9 mouse cellular contexts compared by ENCODE assay signal in genomic region chr6:114071564-114071963, GRCm38 (mm10). TPM values are rescaled to one million over a fixed set of nuclear protein-coding genes. Genes with fewer than 3 reads are reported as not detected.
DNase-seq lines count a peak whose midpoint lies in the region; ATAC-seq and TF ChIP-seq lines count a peak whose summit lies in the region.
"Had no signal": no experiment of that assay in that cellular context is flagged by ENCODE, and none has a peak within 500 bp of the region (broad histone marks: within the 10 kb centered on the region; RNA-seq: fewer than 3 reads in every experiment).

No protein-coding gene starts in this region.

- no peak overlapping the region for H3K27ac ChIP-seq in midbrain, embryonic 10.5 days (replicated peaks)
- H3K27ac ChIP-seq in midbrain, embryonic 16.5 days (ENCODE audit: low read length): no peak overlapping the region
- H3K27ac ChIP-seq in forebrain, postnatal 0 days (ENCODE audit: low read depth, low read length): no peak overlapping the region
- no peak overlapping the region for H3K27ac ChIP-seq in neural tube, embryonic 13.5 days (replicated peaks)
- H3K27ac ChIP-seq: lung, embryonic 15.5 days had no signal

- H3K9me3 ChIP-seq in midbrain, embryonic 10.5 days (replicated peaks): no peaks in the 10 kb centered on the region
- H3K9me3 ChIP-seq in midbrain, embryonic 16.5 days (replicated peaks; ENCODE audit: control insufficient read depth, low read length, poor library complexity, severe bottlenecking): no peaks in the 10 kb centered on the region
- no peaks in the 10 kb centered on the region for H3K9me3 ChIP-seq in forebrain, postnatal 0 days (ENCODE audit: low read length)
- H3K9me3 ChIP-seq in neural tube, embryonic 13.5 days: no peaks in the 10 kb centered on the region
- H3K9me3 ChIP-seq: lung, embryonic 15.5 days had no signal

- peak; percentile 66 for DNase-seq in midbrain, embryonic 10.5 days (ENCODE audit: low spot score)
- peak; percentile 56 for DNase-seq in R1 (ENCODE audit: low read depth, low spot score)
- peak; percentile 77 for DNase-seq in cerebellum, adult 8-10 months
- peak; percentile 83 for DNase-seq in forebrain, postnatal 0 days
- peak; percentile 67 to 70 for DNase-seq in left cerebral cortex, adult 18-20 months (ENCODE audit: low spot score in 2 of 2)
- no peak for DNase-seq in spleen, postnatal 36 days (ENCODE audit: low spot score in 2 of 2)

- H3K36me3 ChIP-seq in midbrain, embryonic 10.5 days: no peaks in the 10 kb centered on the region
- H3K36me3 ChIP-seq in midbrain, embryonic 16.5 days (ENCODE audit: control insufficient read depth, insufficient read depth, low read length): no peaks in the 10 kb centered on the region
- no peaks in the 10 kb centered on the region for H3K36me3 ChIP-seq in forebrain, postnatal 0 days (ENCODE audit: insufficient read depth)
- H3K36me3 ChIP-seq in neural tube, embryonic 13.5 days: no peaks in the 10 kb centered on the region
- H3K36me3 ChIP-seq: lung, embryonic 15.5 days had no signal

- no peak for ATAC-seq in midbrain, embryonic 16.5 days
- peak; percentile 65; the same call in 1 of the 2 replicates for ATAC-seq in forebrain, postnatal 0 days
- 0 out of 2 replicates have a peak, but pooled peaks have one; percentile 23 for ATAC-seq in neural tube, embryonic 13.5 days (ENCODE audit: low read depth)

- no peak overlapping the region for H3K4me2 ChIP-seq in midbrain, embryonic 16.5 days (ENCODE audit: low read length)
- H3K4me2 ChIP-seq in forebrain, postnatal 0 days (ENCODE audit: low read depth): no peak overlapping the region
- H3K4me2 ChIP-seq in neural tube, embryonic 13.5 days: no peak overlapping the region
- H3K4me2 ChIP-seq: lung, embryonic 15.5 days had no signal

- WGBS in midbrain, embryonic 10.5 days: 16% methylated on average over 4 of the region's 4 CpGs
- 3% methylated on average over 4 of the region's 4 CpGs for WGBS in midbrain, embryonic 16.5 days
- WGBS in forebrain, postnatal 0 days: 8% methylated on average over 4 of the region's 4 CpGs
- WGBS in neural tube, embryonic 13.5 days: 3% methylated on average over 4 of the region's 4 CpGs

- H3K4me3 ChIP-seq in midbrain, embryonic 10.5 days: no peak overlapping the region
- H3K4me3 ChIP-seq in midbrain, embryonic 16.5 days (ENCODE audit: low read depth, low read length): no peak overlapping the region
- no peak overlapping the region for H3K4me3 ChIP-seq in forebrain, postnatal 0 days (ENCODE audit: low read depth, low read length)
- no peak overlapping the region for H3K4me3 ChIP-seq in neural tube, embryonic 13.5 days
- H3K4me3 ChIP-seq: lung, embryonic 15.5 days had no signal

- no peak overlapping the region for H3K9ac ChIP-seq in midbrain, embryonic 16.5 days (ENCODE audit: low read depth, low read length)
- H3K9ac ChIP-seq in forebrain, postnatal 0 days: no peak overlapping the region
- H3K9ac ChIP-seq in neural tube, embryonic 13.5 days: no peak overlapping the region
- H3K9ac ChIP-seq: lung, embryonic 15.5 days had no signal

- peaks cover 3% of the 10 kb centered on the region; the same call in 1 of the 2 replicates for H3K27me3 ChIP-seq in midbrain, embryonic 10.5 days (ENCODE audit: low read depth, poor library complexity, severe bottlenecking)
- H3K27me3 ChIP-seq in midbrain, embryonic 16.5 days (ENCODE audit: control insufficient read depth, insufficient read depth, low read depth, low read length): 0 out of 2 replicates have a peak, but pooled peaks cover 2% of the 10 kb centered on the region
- H3K27me3 ChIP-seq in forebrain, postnatal 0 days (ENCODE audit: insufficient read depth, low read length): no peaks in the 10 kb centered on the region
- no peaks in the 10 kb centered on the region for H3K27me3 ChIP-seq in neural tube, embryonic 13.5 days
- H3K27me3 ChIP-seq: lung, embryonic 15.5 days had no signal

- peak; percentile 90 for TF ChIP-seq CTCF in forebrain, postnatal 0 days (IDR thresholded peaks at IDR 0.05; ENCODE audit: low read depth)

- H3K4me1 ChIP-seq in midbrain, embryonic 10.5 days: 0 out of 2 replicates have a peak, but pooled peaks cover 5% of the 10 kb centered on the region
- H3K4me1 ChIP-seq in midbrain, embryonic 16.5 days (ENCODE audit: control insufficient read depth, insufficient read depth, low read length): no peaks in the 10 kb centered on the region
- no peaks in the 10 kb centered on the region for H3K4me1 ChIP-seq in forebrain, postnatal 0 days (ENCODE audit: insufficient read depth)
- H3K4me1 ChIP-seq in neural tube, embryonic 13.5 days (replicated peaks): no peaks in the 10 kb centered on the region
- H3K4me1 ChIP-seq: lung, embryonic 15.5 days had no signal

RNA-seq across cellular contexts. Expression of gene Atp2b2, which starts 29.2 kb away (rescaled TPM):
- polyA plus RNA-seq in midbrain, embryonic 10.5 days (2016; fragmentation: Nextera tagmentation; extraction: Ambion mirVana): 1.1 and 2.1 TPM in 2 replicates
- 26.2 and 27.6 TPM in 2 replicates for polyA plus RNA-seq in midbrain, embryonic 16.5 days (2015; fragmentation: Nextera tagmentation; extraction: Ambion mirVana)
- 59.4 and 65.1 TPM in 2 replicates for total RNA-seq in forebrain, postnatal 0 days (2014; rRNA removed)
- polyA plus RNA-seq in forebrain, postnatal 0 days (2015; fragmentation: Nextera tagmentation; extraction: Ambion mirVana): 24.2 and 37.8 TPM in 2 replicates
- 100 to 1,000 TPM; 569 to 617 TPM for total RNA-seq in left cerebral cortex, adult 18-20 months (2021)
- 22.0 and 23.4 TPM in 2 replicates for polyA plus RNA-seq in neural tube, embryonic 13.5 days (2015; fragmentation: Nextera tagmentation; extraction: Ambion mirVana)

RNA-seq across cellular contexts. Expression of gene Slc6a11, which starts 59.5 kb away (rescaled TPM):
- 0.59 and 0.65 TPM in 2 replicates for polyA plus RNA-seq in midbrain, embryonic 10.5 days (2016; fragmentation: Nextera tagmentation; extraction: Ambion mirVana)
- polyA plus RNA-seq in midbrain, embryonic 16.5 days (2015; fragmentation: Nextera tagmentation; extraction: Ambion mirVana): 38.3 and 63.7 TPM in 2 replicates
- 64.4 and 86.9 TPM in 2 replicates for total RNA-seq in forebrain, postnatal 0 days (2014; rRNA removed)
- 45.6 and 62.9 TPM in 2 replicates for polyA plus RNA-seq in forebrain, postnatal 0 days (2015; fragmentation: Nextera tagmentation; extraction: Ambion mirVana)
- 10 to 100 TPM; 71.3 to 76.3 TPM for total RNA-seq in left cerebral cortex, adult 18-20 months (2021)
- 33.4 and 35.5 TPM in 2 replicates for polyA plus RNA-seq in neural tube, embryonic 13.5 days (2015; fragmentation: Nextera tagmentation; extraction: Ambion mirVana)

Comparison
In these comparisons a context has a peak if more than half of its experiments do, and no peak if none do; other contexts are left out.
1. RNA of gene Slc6a11, which starts 59.5 kb away (polyA plus RNA-seq): 38.3 to 63.7 TPM in midbrain, embryonic 16.5 days, 45.6 to 62.9 TPM in forebrain, postnatal 0 days and 33.4 to 35.5 TPM in neural tube, embryonic 13.5 days; 0.59 to 0.65 TPM in midbrain, embryonic 10.5 days; every median in the first group is over 10 times any median in the second.
2. DNase-seq: peak in midbrain, embryonic 10.5 days (single experiment), R1 (single experiment), cerebellum, adult 8-10 months (single experiment), forebrain, postnatal 0 days (single experiment) and left cerebral cortex, adult 18-20 months (2 of 2); none in spleen, postnatal 36 days (0 of 2).